18 mouse cellular contexts compared by ENCODE assay signal in genomic region chr15:11459306-11459705, GRCm38 (mm10). TPM values are rescaled to one million over a fixed set of nuclear protein-coding genes. Genes with fewer than 3 reads are reported as not detected.
DNase-seq lines count a peak whose midpoint lies in the region; TF ChIP-seq lines count a peak whose summit lies in the region.
"Had no signal": no experiment of that assay in that cellular context is flagged by ENCODE, and none has a peak within 500 bp of the region (broad histone marks: within the 10 kb centered on the region; RNA-seq: fewer than 3 reads in every experiment).

No protein-coding gene starts in this region.

- H3K36me3 ChIP-seq in C2C12 (ENCODE audit: control insufficient read depth, insufficient read depth) (no peaks in the 10 kb centered on the region), myocyte (ENCODE audit: control insufficient read depth, insufficient read depth) (no peaks in the 10 kb centered on the region)
- H3K36me3 ChIP-seq: G1E had no signal

- H3K27me3 ChIP-seq in C2C12 (ENCODE audit: control insufficient read depth, insufficient read depth, insufficient read length), result no peaks in the 10 kb centered on the region
- H3K27me3 ChIP-seq in myocyte (ENCODE audit: control insufficient read depth, insufficient read depth, insufficient read length), result no peaks in the 10 kb centered on the region
- H3K27me3 ChIP-seq: CH12.LX, Patski had no signal

- H3ac ChIP-seq in C2C12 (ENCODE audit: control insufficient read depth, insufficient read length, low read depth) (no peak overlapping the region), myocyte (ENCODE audit: control insufficient read depth, insufficient read length) (no peak overlapping the region)

- TF ChIP-seq CTCF in C2C12 (IDR thresholded peaks at IDR 0.05; ENCODE audit: control insufficient read depth, insufficient read depth, insufficient read length), result no peak

- H3K4me3 ChIP-seq in C2C12 (ENCODE audit: insufficient read depth, poor library complexity, severe bottlenecking), result no peak overlapping the region
- no peak overlapping the region for H3K4me3 ChIP-seq in myocyte

- H3K79me2 ChIP-seq in C2C12 (ENCODE audit: control insufficient read depth, insufficient read depth) (no peaks in the 10 kb centered on the region), myocyte (ENCODE audit: control insufficient read depth, insufficient read depth) (no peaks in the 10 kb centered on the region)

- TF ChIP-seq POLR2A in myocyte (IDR thresholded peaks at IDR 0.05; ENCODE audit: insufficient read length, low read depth), result no peak

- DNase-seq in kidney, postnatal 25 days, result no peak
- no peak for DNase-seq in layer of hippocampus, postnatal 14 days (ENCODE audit: low spot score in 2 of 2)
- DNase-seq: adrenal gland, adult 2 months; adrenal gland, adult 8-10 months; adrenal gland, postnatal 10 days; adrenal gland, postnatal 14 days; adrenal gland, postnatal 25 days; adrenal gland, postnatal 36 days; B cell, adult 2 months; cerebellum, adult 11 months; cerebellum, adult 11-12 months; cerebellum, adult 18-20 months; cerebellum, adult 2 months had no signal

- no peaks in the 10 kb centered on the region for H3K79me3 ChIP-seq in C2C12 (ENCODE audit: low read depth)

- no peak overlapping the region for H3K4me2 ChIP-seq in myocyte (ENCODE audit: low read depth)

TF ChIP-seq in C2C12, 6 proteins besides CTCF, POLR2A, EP300 and RAD21:
- TF ChIP-seq MYOG (IDR thresholded peaks at IDR 0.05; ENCODE audit: control insufficient read depth, extremely low read depth, insufficient read length) (no peak), FOSL1 (IDR thresholded peaks at IDR 0.05; ENCODE audit: insufficient read depth, low read length, poor library complexity, severe bottlenecking) (no peak), CEBPB (IDR thresholded peaks at IDR 0.05; ENCODE audit: low read depth) (peak; percentile 79)

TF ChIP-seq in myocyte, 11 proteins besides CTCF, POLR2A, EP300 and RAD21:
- TF ChIP-seq CEBPB (IDR thresholded peaks at IDR 0.05; ENCODE audit: insufficient read depth, poor library complexity, severe bottlenecking), result peak; percentile 62; the same call in 1 of the 2 replicates
- no peak for TF ChIP-seq TCF3 (IDR thresholded peaks at IDR 0.05; ENCODE audit: insufficient read length, low read depth)

RNA-seq across cellular contexts. Expression of gene Tars, which starts 59.8 kb away (rescaled TPM):
- 84.9 TPM for polyA plus RNA-seq in C2C12 (2012; fragmentation: generic; extraction: Trizol)
- 138 TPM for polyA plus RNA-seq in myocyte (2012; fragmentation: generic; extraction: Trizol)
- 10 to 100 TPM; 40.3 to 40.7 TPM for total RNA-seq in layer of hippocampus, postnatal 14 days (2021)
